Mouse (Mus musculus): Measurements from ENCODE around the gene Cdh1.
"Not testable (repeated sequence)": the region's sequence is repeated elsewhere in the genome, so short reads cannot be mapped to it uniquely, and the experiment has no call there.

The Cdh1 gene

DNA sequence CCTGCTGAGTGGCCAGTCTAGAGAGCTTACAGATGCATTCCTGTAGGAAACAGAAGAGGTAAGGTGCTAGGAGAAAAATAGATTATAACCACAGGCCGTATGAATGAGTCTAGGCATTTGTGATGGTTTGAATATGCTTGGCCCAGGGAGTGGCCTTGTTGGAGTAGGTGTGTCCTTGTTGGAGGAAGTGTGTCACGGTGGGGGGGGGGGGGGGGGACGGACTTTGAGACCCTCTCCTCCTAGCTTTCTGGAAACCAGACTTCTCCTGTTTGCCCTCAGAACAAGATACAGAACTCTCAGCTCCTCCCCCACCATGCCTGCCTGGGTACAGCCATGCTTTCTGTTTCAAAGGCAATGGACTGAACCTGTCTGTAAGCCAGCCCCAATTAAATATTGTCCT is 10.7 kb upstream of the Cdh1 start:
- no peak for DNase-seq (ENCODE audit: low spot score)

DNA sequence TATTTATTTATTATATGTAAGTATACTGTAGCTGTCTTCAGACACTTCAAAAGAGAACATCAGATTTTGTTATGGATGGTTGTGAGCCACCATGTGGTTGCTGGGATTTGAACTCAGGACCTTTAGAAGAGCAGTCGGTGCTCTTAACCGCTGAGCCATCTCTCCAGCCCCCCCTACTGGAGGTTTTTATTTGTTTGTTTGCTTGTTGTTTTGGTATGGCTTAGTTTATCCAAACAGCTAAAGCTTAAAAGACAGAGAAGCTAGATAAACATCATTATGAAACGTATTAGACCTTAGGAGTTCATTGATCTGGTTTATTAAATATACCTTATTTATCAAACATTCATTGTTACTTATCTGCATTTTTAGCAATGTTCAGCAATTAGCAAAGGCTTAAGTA is 7.5 kb upstream of the Cdh1 start:
- DNase-seq (ENCODE audit: low spot score), result not testable (repeated sequence)

DNA sequence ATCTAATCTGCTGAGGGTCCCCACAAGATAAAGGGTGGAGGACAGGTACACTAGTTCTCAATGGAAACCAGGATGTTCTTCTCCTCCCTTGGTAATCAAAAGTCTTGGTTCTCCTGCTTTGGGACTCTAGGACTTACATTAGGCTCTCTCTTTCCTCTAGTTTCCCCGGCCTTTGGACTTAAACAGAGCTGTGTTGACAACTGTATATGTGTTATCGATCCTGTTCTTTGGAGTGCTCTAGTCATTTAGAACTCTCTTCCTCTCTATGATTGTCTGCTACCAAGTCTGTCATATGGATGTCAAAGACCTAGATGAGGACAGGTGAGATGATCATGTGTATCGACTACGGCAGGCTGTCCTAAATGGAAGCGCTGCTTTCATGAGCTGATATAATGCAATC is 6.1 kb upstream of the Cdh1 start:
- DNase-seq (ENCODE audit: low spot score), result no peak

DNA sequence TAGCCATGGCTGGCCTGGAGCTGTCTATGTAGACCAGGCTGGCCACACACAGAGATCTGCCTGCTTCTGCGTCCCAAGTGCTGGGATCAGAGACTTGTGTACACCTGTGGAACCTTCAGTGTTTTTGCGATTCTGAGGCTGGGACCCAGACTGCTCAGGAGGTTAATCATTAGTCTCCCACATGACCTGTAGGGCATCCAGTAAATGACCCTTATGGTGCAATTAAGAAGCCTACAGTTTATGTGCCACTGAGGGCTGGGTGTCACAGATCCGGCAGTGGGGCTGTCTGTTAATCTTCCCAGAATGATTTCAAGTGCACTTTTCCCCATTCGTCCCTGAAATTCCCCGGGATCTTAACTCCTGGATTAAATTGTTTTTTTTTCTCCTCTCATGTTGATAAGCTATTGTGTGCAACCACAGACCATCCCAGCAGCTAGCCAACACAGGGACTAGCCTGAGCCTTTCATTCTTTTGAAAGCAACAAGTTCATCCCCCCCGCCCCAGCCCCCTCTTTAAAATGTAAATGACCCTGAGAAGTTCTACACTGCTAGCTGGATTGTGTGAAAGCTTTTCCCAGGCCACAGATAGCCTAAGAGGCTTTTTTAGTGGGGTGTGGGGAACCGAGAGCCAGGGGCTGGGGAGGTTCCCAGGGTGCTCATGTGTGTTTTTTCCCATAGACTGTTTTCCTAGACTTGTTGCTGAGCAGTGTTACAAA is 3.7 kb upstream of the Cdh1 start:
- DNase-seq (ENCODE audit: low spot score), result no peak

GRCm38 (mm10) chr8:106603933-106604332 is 782 bp downstream of the Cdh1 start:
- DNase-seq (ENCODE audit: low spot score), result no peak

GRCm38 (mm10) chr8:106605657-106606056 is 2.5 kb downstream of the Cdh1 start:
- DNase-seq (ENCODE audit: low spot score), result no peak

- DNase-seq (ENCODE audit: low spot score), result no peak
Observed at GRCm38 (mm10) chr8:106606121-106606520, 3.0 kb downstream of the Cdh1 start.

- DNase-seq (ENCODE audit: low spot score), result no peak
Observed at GRCm38 (mm10) chr8:106606601-106607145, 3.5 kb downstream of the Cdh1 start.

DNA sequence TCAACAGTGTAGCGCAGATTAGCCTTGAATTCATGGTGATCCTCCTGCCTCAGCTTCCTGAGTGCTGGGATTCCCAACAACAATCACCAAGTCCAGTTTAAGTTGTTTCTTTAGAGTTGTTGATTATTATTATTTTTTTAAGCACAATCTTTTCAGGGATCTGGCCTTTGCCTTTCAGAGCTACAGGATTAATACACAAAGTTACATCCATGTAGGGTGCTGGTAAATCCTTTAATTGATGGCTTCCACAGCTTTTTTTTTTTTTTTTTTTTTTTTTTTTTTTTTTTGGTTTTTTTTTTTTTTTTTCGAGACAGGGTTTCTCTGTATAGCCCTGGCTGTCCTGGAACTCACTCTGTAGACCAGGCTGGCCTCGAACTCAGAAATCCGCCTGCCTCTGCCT is 4.6 kb downstream of the Cdh1 start:
- DNase-seq (ENCODE audit: low spot score), result not testable (repeated sequence)

GRCm38 (mm10) chr8:106608425-106608824 is 5.3 kb downstream of the Cdh1 start:
- DNase-seq (ENCODE audit: low spot score), result no peak

- DNase-seq (ENCODE audit: low spot score), result no peak
Observed at GRCm38 (mm10) chr8:106609076-106609903, 6.1 kb downstream of the Cdh1 start.

- no peak for DNase-seq (ENCODE audit: low spot score)
Observed at GRCm38 (mm10) chr8:106610958-106611640, 7.9 kb downstream of the Cdh1 start.

DNA sequence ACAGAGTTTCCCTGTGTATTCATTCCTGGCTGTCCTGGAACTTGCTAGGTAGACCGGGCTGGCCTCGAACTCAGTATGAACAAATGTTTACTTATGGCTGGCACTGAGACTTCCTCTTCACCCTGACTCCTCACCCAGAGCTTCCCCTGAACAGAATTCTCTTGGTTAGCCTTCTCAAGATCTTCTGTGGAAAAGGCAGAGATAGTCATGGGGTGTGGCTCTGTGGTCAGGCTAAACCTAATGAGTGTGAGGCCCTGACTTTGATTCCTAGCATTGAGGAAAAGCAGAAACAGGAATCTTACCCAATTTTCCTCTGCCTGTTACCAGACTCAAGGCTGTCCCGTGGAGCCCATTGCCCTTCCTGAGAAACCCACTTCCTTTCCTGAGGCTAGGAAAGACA is 8.9 kb downstream of the Cdh1 start:
- DNase-seq (ENCODE audit: low spot score), result no peak

DNA sequence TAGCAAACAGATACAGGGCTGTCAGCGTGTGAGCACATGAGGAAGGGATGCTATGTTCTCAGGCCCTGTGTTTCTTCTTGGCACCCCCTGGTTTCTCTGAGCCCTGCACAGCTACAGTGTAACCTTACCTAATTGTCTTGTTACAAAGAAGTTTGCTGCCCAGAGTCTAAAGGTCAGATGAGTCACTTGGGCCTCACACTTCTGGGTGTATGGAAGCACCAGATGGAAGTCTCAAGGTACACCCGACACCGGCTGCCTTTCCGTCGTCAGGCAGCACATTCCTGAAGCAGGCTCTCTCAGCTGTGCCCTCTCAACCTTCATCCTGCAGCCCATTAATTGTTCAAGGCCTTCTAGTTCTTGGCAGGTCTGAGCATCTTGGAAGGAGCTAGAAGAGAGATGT is 11.6 kb downstream of the Cdh1 start:
- DNase-seq (ENCODE audit: low spot score), result no peak

DNA sequence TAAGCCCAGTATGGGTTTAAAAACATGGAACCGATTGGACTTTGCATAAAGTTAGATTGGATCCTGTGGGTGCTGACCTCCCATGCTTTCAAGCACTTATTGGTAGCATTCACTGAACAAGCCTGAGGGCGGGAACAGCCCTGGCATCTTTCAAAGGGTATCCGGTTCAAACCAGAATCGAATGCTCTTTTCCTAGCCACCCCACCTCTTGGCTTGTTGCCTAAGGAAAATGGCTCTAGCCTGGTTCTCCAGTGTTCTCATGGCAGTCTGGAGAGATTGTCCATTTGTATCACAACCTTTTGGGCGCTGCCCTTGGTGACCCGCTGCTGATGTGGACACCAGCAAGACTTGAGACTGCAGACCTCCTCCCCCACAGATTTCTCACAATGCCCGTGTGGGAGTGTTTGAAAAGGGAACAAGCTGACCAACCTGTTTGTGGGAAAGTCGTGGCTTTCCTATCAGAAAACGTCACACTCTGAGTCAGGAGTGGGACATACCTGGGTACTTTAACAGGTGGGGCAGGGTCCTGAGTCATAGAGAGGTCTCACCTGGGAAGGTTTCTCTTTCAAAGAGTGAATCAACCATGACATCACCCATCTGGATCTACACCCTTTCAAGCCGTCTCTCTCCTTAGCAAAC is 12.6 kb downstream of the Cdh1 start:
- no peak for DNase-seq (ENCODE audit: low spot score)

DNA sequence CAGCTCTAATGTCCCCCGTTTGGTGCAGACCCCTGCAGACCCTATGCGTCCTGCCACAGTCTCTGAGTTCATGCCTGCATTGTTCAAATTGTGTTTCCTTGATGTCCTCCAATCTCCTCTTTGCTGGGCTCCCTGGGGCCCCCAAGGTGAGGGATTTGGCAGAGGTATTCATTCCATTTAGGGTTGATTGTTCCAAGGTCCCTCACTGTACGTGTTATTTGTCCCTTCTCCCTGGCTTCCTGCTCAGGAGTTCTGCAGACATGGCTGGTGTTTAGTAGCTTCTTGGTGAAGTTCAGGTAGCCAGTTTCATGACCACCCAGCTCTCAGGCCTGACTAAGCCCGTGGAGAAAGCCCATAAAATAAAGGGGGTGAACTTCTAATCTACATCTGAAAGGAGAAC is 13.5 kb downstream of the Cdh1 start:
- DNase-seq (ENCODE audit: low spot score), result no peak

GRCm38 (mm10) chr8:106617196-106617595 is 14.0 kb downstream of the Cdh1 start:
- no peak for DNase-seq (ENCODE audit: low spot score)

- DNase-seq (ENCODE audit: low spot score), result no peak
Observed at GRCm38 (mm10) chr8:106617865-106618264, 14.7 kb downstream of the Cdh1 start.

DNA sequence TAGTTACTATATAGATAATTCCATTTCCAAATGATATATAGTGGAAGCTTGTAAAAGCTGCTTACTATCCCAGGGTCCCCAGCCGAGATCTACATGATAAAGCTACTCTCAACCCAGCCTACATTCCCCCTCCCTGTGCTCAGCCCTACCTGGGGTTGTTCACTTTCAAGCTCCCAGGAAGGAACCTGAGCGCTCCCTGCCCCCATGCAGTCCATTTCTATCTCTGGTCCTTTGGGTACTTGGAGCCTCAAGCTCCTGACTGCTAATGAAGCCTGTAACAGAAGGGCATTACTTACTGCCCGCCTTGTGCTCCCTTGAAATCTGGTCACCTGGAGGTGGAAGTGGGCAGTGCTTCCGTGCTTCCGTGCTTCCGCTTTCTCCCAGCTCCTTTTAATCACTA is 15.2 kb downstream of the Cdh1 start:
- DNase-seq (ENCODE audit: low spot score), result no peak

GRCm38 (mm10) chr8:106619549-106620245 is 16.5 kb downstream of the Cdh1 start:
- no peak for DNase-seq (ENCODE audit: low spot score)

- DNase-seq (ENCODE audit: low spot score), result no peak
Observed at GRCm38 (mm10) chr8:106620488-106620887, 17.3 kb downstream of the Cdh1 start.

DNA sequence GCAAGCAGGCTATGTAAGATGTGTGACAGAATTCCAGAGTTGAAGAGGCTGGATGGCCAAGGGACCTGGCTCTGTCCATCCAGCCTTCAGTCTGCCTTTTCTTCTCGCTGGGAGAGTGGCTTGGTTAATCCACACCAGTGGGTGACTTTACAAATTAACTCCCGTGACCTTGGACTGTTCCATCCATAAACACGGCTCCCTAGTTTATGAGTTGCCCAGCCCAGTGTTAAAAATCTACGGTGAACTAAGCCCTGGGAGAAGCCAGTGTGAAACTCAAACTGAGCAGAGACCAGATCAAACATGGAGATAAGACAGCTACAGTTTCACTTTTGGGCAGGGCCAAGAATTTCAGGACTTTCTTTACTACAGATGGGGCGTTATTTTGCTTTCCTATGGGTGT is 19.9 kb downstream of the Cdh1 start:
- no peak for DNase-seq (ENCODE audit: low spot score)
